Mouse (Mus musculus): ENCODE data around the gene Mnt. TPM values are rescaled to one million over a fixed set of nuclear protein-coding genes. Genes with fewer than 3 reads are reported as not detected.

Mnt gene
- total RNA-seq, 4 experiments from 2014 or later = 24.4 to 36.0 (median 27.1) TPM

DNA sequence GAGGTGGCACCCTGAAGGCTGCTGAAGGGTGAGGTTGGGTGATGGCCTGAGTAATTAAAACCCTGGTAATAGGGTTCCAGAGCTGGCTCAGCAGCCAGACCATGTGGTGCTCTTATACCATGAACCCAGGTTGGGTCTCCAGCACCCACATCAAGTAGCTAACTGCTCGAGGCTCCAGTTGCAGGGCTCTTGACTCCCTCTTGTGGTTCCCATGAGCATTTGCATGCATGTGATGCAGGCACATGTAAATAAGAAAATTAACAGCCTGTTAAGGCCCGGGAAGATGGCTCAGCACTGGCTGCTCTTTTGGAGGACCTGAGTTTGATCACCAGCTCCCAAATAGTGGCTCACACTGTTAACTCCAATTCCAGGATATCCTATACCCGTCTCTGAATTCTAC lies 15.1 kb downstream of the Mnt start:
- no peak for DNase-seq

DNA sequence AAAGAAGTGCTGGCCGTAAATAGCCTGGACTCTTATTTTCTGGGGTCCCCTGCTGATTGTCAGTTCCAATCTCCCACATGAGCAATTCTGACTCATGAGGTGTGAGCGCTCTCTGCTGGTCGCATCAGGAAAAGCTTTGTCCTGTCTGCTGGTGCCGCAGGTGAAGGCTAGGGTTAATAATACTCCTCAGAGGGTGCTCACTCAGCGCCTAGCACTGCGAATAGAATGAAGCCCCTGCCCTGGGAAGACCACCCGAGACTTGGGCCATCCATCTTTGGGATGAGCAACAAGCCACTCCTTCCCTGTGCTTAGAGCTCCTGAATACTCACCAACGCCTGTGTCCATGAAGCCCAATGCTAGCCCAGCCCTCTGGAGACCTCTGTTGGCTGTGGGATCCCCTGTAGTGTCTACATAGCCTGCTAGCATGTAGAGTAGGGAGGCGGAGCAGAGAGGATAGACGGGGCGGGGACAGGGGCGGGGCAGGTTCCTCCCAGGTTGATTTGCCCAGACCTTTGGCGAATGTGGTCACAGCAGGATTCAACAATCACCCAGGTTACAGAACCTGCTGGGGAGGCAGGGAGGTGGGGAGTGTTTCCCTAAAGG lies 17.3 kb downstream of the Mnt start:
- no peak for DNase-seq

DNA sequence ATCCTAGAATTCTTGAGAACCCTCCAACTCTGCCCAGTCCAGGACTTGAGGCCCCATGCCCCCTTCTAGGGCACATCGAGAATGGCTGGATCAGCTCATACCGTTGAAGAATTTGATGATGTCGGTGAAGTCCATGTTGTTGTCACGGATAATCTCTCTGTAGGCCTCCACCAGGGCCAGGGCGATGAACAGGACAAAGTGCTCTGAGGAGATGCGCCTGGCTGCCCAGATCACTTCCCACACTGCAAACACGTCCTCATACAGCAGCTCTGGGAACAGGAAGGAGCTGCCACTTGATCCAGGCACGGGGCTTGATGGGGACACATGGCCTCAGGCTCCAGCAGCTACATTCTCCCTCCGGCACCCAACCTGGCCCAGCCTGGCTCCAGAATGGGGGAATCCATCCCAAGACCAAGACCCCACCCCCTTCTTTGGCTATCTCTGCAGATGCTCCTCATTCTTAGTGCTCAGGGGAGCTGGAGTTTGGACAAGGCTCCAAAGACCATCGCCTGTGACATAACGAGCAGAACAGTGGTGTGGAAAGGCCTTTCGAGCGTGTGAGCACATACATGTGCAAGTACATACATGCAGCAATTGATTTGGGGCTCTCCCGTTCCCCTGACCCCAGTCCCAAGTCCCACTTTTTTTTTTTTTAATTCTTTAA lies 20.4 kb downstream of the Mnt start:
- no peak for DNase-seq

DNA sequence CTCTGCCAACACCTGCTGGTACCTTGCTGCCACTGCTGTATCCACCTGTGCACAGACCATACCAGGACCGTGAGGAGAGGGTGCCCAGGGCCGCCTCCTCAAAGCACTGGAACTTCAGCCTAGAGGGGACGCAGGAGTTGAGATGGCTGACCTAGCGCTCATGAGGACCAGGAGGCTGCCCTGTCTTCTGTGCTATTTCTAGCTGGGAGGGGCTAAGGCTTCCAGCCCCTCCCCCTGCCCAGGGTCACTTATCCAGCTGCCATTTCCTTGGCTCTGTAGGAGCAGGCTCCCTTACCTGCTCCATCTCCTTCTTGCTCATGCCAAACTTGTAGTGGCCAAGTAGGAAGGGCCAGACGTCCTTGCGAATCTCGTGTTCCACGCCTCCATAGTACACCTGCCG lies 27.0 kb downstream of the Mnt start:
- no peak for DNase-seq

DNA sequence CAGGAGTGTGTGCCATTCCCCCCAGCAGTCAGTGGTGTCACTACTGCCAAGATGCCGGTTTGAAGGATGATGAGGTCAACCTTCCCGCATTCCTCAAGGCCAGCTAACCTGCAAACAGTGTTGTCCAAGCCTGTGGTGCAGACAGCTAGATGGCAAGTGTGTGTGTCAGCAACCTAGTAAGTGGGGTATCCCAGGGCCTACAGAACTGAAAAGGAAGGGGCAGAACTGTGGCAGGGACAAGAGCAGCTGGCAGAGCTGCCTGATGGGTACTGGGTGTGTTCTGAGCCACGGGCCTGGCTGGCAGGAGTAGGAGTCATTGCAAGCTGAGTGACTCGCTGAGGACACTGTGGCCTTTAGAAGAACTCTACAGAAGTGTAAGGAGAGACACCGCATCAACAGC lies 31.4 kb downstream of the Mnt start:
- no peak for DNase-seq

DNA sequence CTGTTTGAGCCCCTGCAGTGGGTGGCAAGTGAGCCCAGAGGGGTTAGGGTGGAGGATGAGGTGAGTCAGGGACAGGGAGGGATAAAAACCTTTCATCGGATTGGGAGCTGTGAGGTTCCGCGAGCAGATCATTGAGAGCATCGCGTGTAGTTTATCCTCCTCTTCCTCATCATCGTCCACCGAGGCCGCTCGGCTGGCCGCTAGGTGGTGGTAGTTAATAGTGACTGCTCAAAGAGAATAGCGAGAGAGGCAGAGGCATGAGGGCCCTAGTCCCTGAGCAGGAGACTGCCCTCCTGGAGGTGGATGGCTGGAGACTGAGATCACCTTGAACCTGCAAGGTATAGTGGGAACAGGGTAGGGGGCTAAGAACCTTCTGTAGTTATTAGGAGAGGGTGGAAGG lies 32.8 kb downstream of the Mnt start:
- DNase-seq = no peak

DNA sequence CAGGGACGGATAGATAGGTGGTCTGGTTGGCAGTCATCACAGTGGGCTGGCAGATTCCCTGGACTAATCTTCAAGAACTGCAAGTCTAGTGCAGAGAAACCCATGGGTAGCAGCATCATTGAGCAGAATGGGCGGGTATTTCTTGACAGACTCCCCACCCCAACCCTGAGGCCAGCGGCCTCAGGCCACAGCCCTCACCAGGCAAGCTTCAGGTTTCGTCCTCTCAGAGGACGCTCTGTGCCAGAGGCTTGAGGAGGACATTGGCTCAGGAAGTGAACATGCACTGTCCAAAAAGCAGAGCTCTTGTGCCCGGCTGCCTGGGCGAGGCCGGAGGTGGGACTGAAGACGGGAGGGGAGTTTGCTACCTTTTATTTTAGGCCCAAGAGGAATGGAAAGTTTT lies 33.7 kb downstream of the Mnt start:
- DNase-seq = no peak

DNA sequence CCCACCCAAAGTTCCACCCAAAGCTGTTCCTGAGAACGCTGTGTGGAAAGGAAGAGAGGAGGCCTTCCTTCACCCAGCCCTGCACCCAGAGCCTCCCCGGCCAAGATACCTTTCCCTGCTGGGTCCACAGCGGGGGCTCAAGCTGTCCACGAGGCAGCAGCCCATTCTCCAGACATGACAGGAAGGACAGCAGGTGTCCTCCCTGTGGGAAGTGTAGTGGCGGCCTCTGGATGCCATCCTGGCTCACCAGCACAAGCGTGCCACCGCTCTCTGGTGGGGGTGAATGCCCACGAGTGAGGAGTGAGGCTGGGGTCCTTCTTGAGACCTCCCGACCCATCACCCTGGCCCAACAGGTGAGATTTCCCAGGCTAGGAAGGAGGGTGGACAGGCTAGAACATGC lies 34.5 kb downstream of the Mnt start:
- no peak for DNase-seq

DNA sequence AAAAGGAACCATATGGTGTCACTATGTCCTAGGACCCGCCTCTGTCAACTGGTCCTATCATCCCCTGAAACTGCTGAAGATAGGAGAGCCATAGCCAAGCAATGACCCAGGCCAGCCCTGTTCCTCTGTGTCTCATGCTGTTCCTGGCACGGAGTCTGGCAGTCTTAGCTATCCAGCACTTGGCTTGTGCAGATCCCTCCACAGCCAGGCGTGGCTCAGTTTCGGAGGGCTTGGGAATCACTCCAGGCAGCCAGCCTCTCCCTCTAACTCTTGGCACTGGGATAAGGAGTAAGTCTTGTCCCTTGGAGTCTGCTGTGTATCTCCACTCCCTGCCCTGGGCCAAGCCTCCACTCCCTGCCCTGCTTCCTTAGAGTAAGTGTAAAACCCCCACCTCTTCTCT lies 35.9 kb downstream of the Mnt start:
- no peak for DNase-seq

DNA sequence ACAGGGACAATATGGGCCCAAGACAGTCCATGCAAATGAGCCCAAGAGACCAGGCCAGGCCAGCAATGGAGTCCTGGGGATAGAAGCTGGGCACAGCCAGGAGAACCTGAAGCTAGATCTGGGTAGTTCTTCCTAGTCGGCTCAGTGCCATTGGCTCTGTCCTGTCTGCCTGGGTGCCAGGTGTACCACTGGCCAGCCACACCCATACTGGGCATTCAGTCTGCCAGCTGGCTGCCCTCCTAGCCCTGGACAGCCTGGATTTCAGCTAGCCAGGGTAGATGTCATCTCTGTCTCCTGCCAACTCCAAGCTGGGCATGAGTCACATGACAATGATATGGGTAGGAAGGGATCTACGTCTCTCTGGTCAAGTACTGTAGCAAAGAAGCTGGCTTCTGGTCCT lies 36.5 kb downstream of the Mnt start:
- peak; percentile 72 for DNase-seq

DNA sequence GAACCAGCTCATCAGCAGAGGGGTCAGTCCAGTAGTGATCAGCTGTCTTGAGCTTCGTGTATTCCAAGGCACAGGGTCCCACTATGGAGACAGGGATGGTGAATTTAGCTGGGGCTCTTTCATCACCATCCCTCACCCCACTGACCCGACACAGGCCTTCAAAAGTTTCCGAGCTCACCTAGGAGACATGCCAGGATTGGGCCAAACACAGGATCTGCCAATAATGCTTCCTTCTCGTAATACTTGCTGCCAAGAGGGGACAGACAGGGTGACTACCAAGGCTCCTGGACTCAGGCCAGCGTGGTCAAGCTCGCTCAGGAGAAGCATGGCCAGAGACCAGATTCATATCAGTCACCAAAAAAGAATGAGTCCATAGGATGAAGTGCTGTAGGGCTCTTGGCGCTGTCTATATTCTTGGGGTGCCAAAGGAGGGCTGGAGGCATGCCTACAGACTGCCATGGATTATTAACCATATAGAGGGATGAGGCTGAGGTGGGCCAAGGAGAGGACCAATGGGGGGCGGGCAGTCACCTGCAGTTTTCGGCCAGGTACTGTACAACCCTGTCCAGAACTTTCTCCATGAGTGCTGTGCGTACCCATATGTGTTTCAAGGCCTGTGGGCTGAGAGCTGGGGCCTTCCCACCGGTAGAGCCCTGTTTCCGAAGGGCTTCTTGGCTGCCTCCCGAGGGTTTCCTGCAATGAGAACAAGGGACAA lies 37.5 kb downstream of the Mnt start:
- no peak for DNase-seq

DNA sequence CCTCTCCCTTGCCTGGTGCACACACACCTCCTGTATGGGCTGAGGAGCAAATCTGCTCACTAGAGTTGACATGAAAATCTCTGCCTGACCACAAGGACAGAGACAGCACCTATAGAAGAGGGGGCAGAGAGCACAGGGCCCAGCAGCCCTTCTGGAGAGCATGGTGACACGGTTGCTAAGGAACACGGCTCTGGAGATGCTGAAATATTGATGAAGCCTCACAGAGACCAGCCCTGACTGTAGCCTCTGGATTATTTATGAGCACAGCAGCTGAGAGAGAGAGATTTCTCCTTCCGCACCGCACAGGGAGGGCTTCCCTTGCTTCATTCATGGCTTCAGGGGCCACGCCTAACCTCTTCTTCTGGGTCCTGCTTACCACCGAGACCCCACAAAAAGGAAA lies 38.9 kb downstream of the Mnt start:
- DNase-seq = no peak

DNA sequence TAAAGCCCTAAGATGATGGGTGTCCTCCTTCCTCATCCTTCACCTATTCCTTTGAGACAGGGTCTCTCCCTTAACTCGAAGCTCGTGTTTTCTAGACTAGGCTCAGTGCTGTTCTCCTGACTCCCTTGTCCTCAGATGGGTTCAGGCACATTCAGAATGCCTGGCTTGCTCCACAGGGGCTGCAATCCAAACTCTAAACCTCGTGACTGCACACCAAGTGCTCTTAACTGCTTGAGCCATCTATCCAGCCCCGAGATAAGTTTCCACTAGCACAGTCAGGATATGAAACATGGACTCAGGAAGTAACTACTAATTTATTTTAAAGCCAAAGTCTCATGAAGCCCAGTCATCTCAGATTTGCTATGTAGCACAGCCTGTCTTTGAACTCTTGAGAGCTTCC lies 39.8 kb downstream of the Mnt start:
- no peak for DNase-seq

DNA sequence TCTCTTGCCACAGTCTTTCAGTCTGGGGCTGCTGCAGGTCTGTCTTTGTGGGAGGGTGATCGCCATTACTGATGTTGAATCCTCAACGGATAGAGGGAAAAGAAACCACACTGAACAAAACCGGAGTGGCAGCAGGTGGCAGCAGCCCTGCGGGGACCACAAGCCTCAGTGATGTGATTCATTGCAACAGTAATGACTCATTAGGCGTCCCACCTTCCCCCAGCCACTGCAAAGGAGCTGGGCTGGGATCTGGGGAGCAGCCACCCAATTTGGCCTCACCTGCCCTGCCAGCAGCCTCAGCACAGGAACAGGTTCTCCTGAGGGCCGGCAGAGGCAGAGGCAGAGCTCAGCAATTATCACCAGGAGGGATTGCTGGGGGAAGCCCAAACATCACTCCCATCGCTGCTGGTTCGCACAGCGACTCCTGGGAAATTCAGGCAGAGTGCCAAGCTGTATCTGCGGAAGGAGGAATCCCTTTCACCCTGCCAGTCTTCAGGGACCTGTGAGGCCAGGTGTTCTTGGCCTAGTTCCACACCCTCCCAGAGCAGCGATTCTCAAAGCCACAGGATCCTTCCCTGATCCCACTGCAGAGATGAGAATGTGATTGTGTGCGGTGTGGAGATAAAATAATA lies 40.4 kb downstream of the Mnt start:
- DNase-seq = no peak

DNA sequence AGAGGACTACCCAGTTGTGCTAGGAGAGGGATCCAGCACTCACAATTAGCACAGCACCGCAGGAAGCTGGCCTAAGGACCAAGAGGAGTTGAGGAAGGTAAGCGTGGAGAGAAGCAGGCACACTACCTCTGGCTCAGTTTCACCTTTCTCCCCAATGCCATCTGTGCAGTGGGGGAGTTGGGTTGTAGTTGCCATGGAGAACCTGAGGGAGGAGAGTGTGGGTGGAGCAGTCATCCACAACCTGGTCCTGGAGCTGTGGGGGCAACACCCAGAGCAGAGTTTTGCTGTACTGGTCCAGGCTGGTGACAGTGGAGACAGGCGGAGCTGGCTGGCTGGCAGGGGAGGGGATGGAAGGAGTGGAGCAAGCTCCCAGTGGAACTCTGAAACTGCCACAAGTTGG lies 43.9 kb downstream of the Mnt start:
- DNase-seq = no peak

DNA sequence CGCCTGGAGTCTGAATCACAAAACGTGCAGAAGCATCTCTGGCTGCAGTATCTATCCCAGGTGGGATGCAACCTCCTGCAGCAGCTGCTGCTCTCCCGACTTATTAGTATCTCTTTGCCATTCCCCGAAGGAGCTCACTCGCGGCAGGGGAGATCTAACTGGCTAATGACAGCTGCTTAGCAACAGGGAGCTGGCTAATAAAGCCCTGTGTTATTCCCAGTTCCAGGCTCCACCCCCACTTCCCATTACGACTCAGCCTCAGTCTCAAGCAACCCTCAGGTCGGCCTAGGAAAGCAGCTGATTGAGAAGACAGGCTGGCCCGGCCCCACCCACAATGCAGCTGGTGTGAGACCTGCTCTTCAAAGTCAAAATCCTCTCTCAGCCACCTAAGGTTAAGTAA lies 46.1 kb downstream of the Mnt start:
- no peak for DNase-seq

DNA sequence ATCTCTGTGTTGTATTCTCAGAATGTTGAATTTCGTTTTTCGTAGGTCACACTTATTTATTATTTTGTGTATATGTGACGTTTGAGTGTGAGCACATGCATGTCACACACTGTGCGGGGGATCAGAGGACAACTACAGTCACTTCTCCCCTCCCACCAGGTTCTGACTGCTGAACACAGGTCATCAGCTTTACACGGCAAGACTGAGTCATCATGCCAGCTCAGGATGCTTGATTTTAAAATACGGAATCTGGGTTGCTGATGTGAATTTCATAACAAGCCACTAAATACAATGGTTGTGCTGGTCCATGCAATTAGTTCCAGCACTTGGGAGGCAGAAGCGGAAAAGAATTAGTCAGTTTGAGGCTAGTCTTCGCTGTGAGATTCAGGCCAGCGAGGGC lies 50.3 kb downstream of the Mnt start:
- no peak for DNase-seq

DNA sequence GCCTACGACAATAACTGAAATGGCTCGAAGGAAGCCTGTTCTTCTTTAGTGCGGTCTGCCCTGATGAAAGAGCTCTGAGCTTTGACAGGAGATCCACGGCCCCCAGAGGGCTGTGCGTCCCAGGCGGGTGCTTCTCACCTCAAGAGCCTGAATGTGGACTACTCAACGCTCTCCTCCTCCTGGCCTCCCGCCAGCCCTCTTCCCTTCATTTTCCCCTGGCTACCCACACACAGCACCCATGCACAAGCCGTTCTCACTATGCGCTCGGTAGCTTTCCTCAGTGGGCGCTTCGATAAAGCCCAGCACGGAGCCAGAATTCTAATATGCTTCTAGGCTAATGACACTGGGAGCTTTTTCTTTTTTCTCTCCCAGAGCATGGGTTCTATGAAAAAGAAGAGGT lies 51.3 kb downstream of the Mnt start:
- DNase-seq = no peak

DNA sequence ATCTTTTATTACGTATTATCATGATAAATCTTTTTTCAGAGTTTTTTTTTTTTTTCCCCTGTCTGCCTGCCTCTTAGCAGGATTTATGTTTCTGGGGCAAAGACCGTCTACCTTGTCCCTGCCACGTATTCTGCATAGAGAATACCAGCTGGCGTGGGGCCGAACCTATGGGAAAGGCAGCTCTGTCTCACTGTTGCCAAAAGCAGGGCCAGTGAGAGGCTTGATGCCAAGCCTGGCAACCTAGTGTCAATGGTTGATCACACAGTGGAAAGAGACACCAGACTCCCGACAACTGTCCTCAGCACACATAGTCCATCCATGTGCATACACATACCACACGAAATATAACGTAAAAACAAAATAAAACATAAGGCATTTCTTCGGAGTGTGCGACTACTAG lies 52.4 kb downstream of the Mnt start:
- DNase-seq = no peak

DNA sequence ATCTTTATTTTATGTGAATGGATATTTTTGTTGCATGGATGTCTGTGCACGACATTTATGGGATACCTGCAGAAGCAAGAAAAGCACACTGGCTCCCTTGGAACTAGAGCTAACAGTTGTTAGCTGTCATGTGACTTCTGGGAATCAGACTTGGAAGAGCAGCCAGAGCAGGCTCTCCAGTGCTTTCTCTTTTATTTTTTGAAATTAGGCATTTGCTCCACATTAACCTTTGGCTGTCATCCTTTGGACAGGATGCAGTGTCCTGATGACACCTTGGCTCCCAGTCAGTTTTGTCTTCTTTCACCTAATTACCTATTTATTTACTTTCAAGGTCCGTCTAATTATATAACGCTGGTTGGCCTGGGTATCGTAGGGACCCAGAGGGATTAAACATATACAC lies 63.9 kb downstream of the Mnt start:
- DNase-seq = no peak
